Mouse (Mus musculus) frontal cortex, postnatal 14 days (tissue): ENCODE results near the gene Rnase13.
"Not testable (repeated sequence)": the region's sequence is repeated elsewhere in the genome, so short reads cannot be mapped to it uniquely, and the experiment has no call there.

Source experiments
- DNase-seq, 2 experiments: peaks; one replicate each; pipeline ENCODE4 v3.0.0; 2022; ENCODE audit warnings: low spot score in 2 of 2

The Rnase13 gene

GRCm38 (mm10) chr14:51922571-51922865, at the start of gene Rnase13:
Gene Rnase13, minus strand, starts transcription at chr14:51922773.
- DNase-seq, result no peak

- DNase-seq, result no peak
Observed at GRCm38 (mm10) chr14:51967400-51967799, 44.8 kb upstream of the Rnase13 start.

- DNase-seq, result no peak
Observed at GRCm38 (mm10) chr14:51960316-51960715, 37.7 kb upstream of the Rnase13 start.

- no peak for DNase-seq
Observed at GRCm38 (mm10) chr14:51943336-51943735, 20.8 kb upstream of the Rnase13 start.

- no peak for DNase-seq
Observed at GRCm38 (mm10) chr14:51942236-51942635, 19.7 kb upstream of the Rnase13 start.

- no peak for DNase-seq
Observed at GRCm38 (mm10) chr14:51941577-51941976, 19.0 kb upstream of the Rnase13 start.

- DNase-seq, result no peak
Observed at GRCm38 (mm10) chr14:51940944-51941560, 18.5 kb upstream of the Rnase13 start.

- DNase-seq, result no peak
Observed at GRCm38 (mm10) chr14:51939005-51939404, 16.4 kb upstream of the Rnase13 start.

- no peak for DNase-seq
Observed at GRCm38 (mm10) chr14:51932092-51933020, 9.8 kb upstream of the Rnase13 start.

GRCm38 (mm10) chr14:51930824-51931223, 8.3 kb upstream of the Rnase13 start:
- DNase-seq, result peak in 1 of 2 experiments; percentile 61

GRCm38 (mm10) chr14:51929968-51930367, 7.4 kb upstream of the Rnase13 start:
- no peak for DNase-seq

GRCm38 (mm10) chr14:51929309-51929943, 6.9 kb upstream of the Rnase13 start:
- DNase-seq, result peak in 1 of 2 experiments; percentile 50

- DNase-seq, result not testable (repeated sequence)
Observed at GRCm38 (mm10) chr14:51926930-51927329, 4.4 kb upstream of the Rnase13 start.

GRCm38 (mm10) chr14:51923492-51923891, 919 bp upstream of the Rnase13 start:
- DNase-seq, result no peak

GRCm38 (mm10) chr14:51922910-51923309, 337 bp upstream of the Rnase13 start:
- no peak for DNase-seq

GRCm38 (mm10) chr14:51921759-51922570, 608 bp downstream of the Rnase13 start:
- DNase-seq, result peak in 1 of 2 experiments; percentile 68

GRCm38 (mm10) chr14:51918966-51919365, 3.6 kb downstream of the Rnase13 start:
- DNase-seq, result no peak

GRCm38 (mm10) chr14:51918125-51918524, 4.4 kb downstream of the Rnase13 start, which contains the start of gene Tppp2:
Gene Tppp2, plus strand, starts transcription at chr14:51918425.
- no peak for DNase-seq

- DNase-seq, result no peak
Observed at GRCm38 (mm10) chr14:51916539-51916938, 6.0 kb downstream of the Rnase13 start.

- no peak for DNase-seq
Observed at GRCm38 (mm10) chr14:51915030-51915429, 7.5 kb downstream of the Rnase13 start.

GRCm38 (mm10) chr14:51913960-51914762, 8.4 kb downstream of the Rnase13 start, which contains the start of gene Ndrg2:
Gene Ndrg2, minus strand, starts transcription at chr14:51914158.
- peak; percentile 60 to 77 for DNase-seq
